Mouse (Mus musculus): ENCODE data around the gene Prss44. TPM values are rescaled to one million over a fixed set of nuclear protein-coding genes. Genes with fewer than 3 reads are reported as not detected.

Prss44 gene
- 0.10 TPM in 1 of 2 replicates, not detected in the other for polyA plus RNA-seq (2012; ENCODE audit: low replicate concordance)

DNA sequence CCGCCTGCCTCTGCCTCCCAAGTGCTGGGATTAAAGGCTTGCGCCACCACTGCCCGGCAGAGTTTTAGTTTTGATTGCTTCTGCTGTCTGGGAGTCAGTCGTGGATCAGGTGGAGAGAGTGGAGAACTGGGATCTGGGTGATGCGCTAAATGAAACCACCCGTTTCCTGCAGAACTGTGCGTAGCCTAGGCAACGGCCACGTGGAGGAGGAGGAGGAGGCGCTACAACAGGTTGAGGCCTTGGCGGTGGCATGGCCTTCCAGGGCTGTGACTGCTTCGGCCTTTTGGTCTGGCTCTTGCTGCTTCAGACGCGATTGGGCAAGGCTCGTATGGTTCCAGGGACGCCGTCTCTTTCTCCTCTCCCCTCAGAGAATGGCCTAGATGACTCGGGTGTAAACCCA is at the start of gene Prss44:
Gene Prss44 (plus strand): TSS at position 206 of the 400 bp plus-strand sequence.

GRCm38 (mm10) chr9:110797866-110798265 is 15.9 kb upstream of the Prss44 start, which contains the start of gene Prss42:
Gene Prss42, plus strand, starts transcription at chr9:110798166.

GRCm38 (mm10) chr9:110826390-110826789 is 12.6 kb downstream of the Prss44 start, which contains the start of gene Prss43:
Gene Prss43, plus strand, starts transcription at chr9:110826690.

GRCm38 (mm10) chr9:110834411-110834810 is 20.6 kb downstream of the Prss44 start, which contains the start of gene Prss45:
Gene Prss45, plus strand, starts transcription at chr9:110834588.

DNA sequence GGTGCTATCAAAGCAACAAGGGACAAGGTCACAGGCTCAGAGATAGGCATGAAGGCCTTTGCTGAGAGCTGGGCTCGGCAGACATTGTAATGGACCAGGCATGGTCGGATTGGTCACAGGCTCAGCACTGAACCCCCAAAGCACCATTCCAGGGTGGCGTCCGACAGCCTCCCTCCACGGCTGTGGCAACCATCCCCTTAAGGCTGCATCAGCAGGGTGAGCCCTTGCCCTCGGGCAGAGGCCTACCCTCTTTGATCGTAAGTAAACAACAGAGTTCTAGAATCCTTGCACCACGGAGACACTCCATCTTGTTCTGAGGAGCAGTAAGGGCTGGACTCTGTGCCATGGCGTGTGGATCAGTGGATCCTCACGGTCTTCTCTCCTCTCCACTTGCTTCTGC is 30.4 kb downstream of the Prss44 start, which contains the start of gene Prss46:
Gene Prss46 (plus strand): TSS at position 301 of the 400 bp plus-strand sequence.

DNA sequence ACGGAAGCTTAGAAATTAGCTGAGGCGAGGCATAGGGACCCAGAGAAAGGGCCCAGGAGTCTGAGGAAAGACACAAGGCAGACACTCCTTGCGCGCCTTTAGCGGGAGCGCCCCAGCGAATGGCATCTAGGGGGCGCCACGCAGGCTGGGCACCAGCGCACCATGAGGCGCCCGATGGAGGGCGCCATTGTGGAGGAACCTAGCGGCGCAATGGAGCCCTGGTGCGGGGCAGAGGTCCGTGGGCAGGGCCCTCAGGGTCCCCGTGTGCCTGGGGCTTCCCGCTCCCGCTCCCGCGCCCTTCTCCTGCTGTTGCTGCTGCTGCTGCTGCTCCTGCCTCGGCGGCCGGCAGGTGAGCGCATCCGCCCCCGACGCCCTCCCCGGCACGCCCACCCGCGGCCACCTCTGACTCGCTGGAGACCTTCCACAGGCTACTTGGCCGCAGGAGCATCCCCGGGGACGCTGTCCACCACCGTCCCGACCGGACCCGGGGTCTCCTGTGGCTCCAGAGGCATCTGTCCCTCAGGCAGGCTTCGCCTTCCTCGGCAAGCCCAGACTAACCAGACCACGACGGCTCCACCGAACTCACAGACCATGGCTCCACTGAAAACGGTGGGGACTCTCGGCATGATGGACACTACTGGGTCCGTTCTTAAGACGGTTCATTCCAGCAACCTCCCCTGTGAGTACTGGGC is 44.1 kb downstream of the Prss44 start, which contains the start of gene Prss50:
Gene Prss50 (plus strand): TSS at position 187 of the 692 bp plus-strand sequence.

Other genes starting within 250 kb of the Prss44 start
- gene Nradd, start 189.5 kb upstream of the Prss44 start, polyA plus RNA-seq (2012; ENCODE audit: low replicate concordance) = 1.2 and 2.9 TPM in 2 replicates
- gene Nbeal2, start 159.8 kb upstream of the Prss44 start, polyA plus RNA-seq (2012; ENCODE audit: low replicate concordance) = 17.0 and 27.8 TPM in 2 replicates
- gene Ccdc12, start 157.5 kb upstream of the Prss44 start, polyA plus RNA-seq (2012; ENCODE audit: low replicate concordance) = 52.5 and 111 TPM in 2 replicates
- gene Myl3, start 72.1 kb upstream of the Prss44 start, polyA plus RNA-seq (2012; ENCODE audit: low replicate concordance) = not detected in 2 replicates
- gene Pth1r, start 66.8 kb upstream of the Prss44 start, polyA plus RNA-seq (2012; ENCODE audit: low replicate concordance) = 0.52 TPM in 1 of 2 replicates, not detected in the other
- not detected in 2 replicates for gene Prss42, start 15.8 kb upstream of the Prss44 start, polyA plus RNA-seq (2012; ENCODE audit: low replicate concordance)
- gene Prss43, start 12.7 kb downstream of the Prss44 start, polyA plus RNA-seq (2012; ENCODE audit: low replicate concordance) = not detected in 2 replicates
- not detected in 2 replicates for gene Prss45, start 20.6 kb downstream of the Prss44 start, polyA plus RNA-seq (2012; ENCODE audit: low replicate concordance)
- not detected in 2 replicates for gene Prss46, start 30.5 kb downstream of the Prss44 start, polyA plus RNA-seq (2012; ENCODE audit: low replicate concordance)
- gene Prss50, start 44.0 kb downstream of the Prss44 start, polyA plus RNA-seq (2012; ENCODE audit: low replicate concordance) = 0.24 and 1.2 TPM in 2 replicates
- gene Als2cl, start 65.9 kb downstream of the Prss44 start, polyA plus RNA-seq (2012; ENCODE audit: low replicate concordance) = 6.8 and 7.2 TPM in 2 replicates
- gene Tmie, start 66.1 kb downstream of the Prss44 start, polyA plus RNA-seq (2012; ENCODE audit: low replicate concordance) = 0.10 and 0.41 TPM in 2 replicates
- gene Fam240a, start 102.9 kb downstream of the Prss44 start, polyA plus RNA-seq (2012; ENCODE audit: low replicate concordance) = not detected in 2 replicates
- not detected in 2 replicates for gene Tdgf1, start 132.2 kb downstream of the Prss44 start, polyA plus RNA-seq (2012; ENCODE audit: low replicate concordance)
- gene Lrrc2, start 137.6 kb downstream of the Prss44 start, polyA plus RNA-seq (2012; ENCODE audit: low replicate concordance) = not detected in 2 replicates
- not detected in 2 replicates for gene Rtp3, start 176.6 kb downstream of the Prss44 start, polyA plus RNA-seq (2012; ENCODE audit: low replicate concordance)
- 0.74 and 4.2 TPM in 2 replicates for gene Ltf, start 205.3 kb downstream of the Prss44 start, polyA plus RNA-seq (2012; ENCODE audit: low replicate concordance)
- gene Ccrl2, start 243.5 kb downstream of the Prss44 start, polyA plus RNA-seq (2012; ENCODE audit: low replicate concordance) = 0.28 and 2.0 TPM in 2 replicates

Measured in leukemia stem cell, adult 10-12 weeks (primary cell).